Mouse (Mus musculus) lung, embryonic 16.5 days (tissue): ENCODE measurements at regions not wholly inside any gene's neighbourhood (a gene's known extent, or its start where the extent isn't known, plus 50 kb on each side); places are given as distances from the start of the nearest gene placed in this dataset.

Source experiments
- ATAC-seq: fragments of 200-750 bp; cut with Nextera tagmentation; 2 replicates; pipeline ENCODE4 v1.8.0; 2017; ENCODE audit warnings: low read depth, mild to moderate bottlenecking, moderate library complexity
- H3K27ac ChIP-seq: fragments of 300-500 bp; sonication (generic); 2 replicates; pipeline ENCODE4 v1.5.1; 2014; ENCODE audit warnings: mild to moderate bottlenecking, control low read depth, low read length
- H3K27me3 ChIP-seq: fragments of 300-500 bp; sonication (generic); 2 replicates; pipeline ENCODE4 v1.6.1; 2014; ENCODE audit warnings: low read depth, low read length, mixed read lengths; ENCODE audit not compliant: control insufficient read depth, insufficient read depth
- H3K36me3 ChIP-seq: fragments of 300-500 bp; sonication (generic); 2 replicates; pipeline ENCODE4 v1.6.1; 2014; ENCODE audit warnings: low read length; ENCODE audit not compliant: control insufficient read depth, insufficient read depth
- H3K4me1 ChIP-seq: fragments of 300-500 bp; sonication (generic); replicated peaks from 2 replicates; pipeline ENCODE4 v1.6.1; 2014; ENCODE audit warnings: low read length, mixed read lengths; ENCODE audit not compliant: control insufficient read depth, insufficient read depth
- H3K4me2 ChIP-seq: fragments of 300-500 bp; sonication (generic); 2 replicates; pipeline ENCODE4 v1.6.1; 2014; ENCODE audit warnings: low read depth, low read length, control low read depth
- H3K4me3 ChIP-seq: fragments of 300-500 bp; sonication (generic); 2 replicates; pipeline ENCODE4 v1.5.1; 2014; ENCODE audit warnings: mild to moderate bottlenecking, low read length, control low read depth
- H3K9ac ChIP-seq: fragments of 300-500 bp; sonication (generic); 2 replicates; pipeline ENCODE4 v1.6.1; 2014; ENCODE audit warnings: low read length, control low read depth
- H3K9me3 ChIP-seq: fragments of 300-500 bp; sonication (generic); 2 replicates; pipeline ENCODE4 v1.6.1; 2016; ENCODE audit warnings: low read length; ENCODE audit not compliant: control insufficient read depth
- WGBS: fragments of 180-500 bp; shearing (Covaris S2); extraction: QIAGEN DNeasy Blood & Tissue Kit; methylation state at CpG from one replicate; pipeline ENCODE4 v1.1.7; 2014; 5-methylcytosine and 5-hydroxymethylcytosine counted together

GRCm38 (mm10) chr19:55011341-55011740, 115.7 kb downstream of the Gpam start:
- Histone ChIP-seq H3K9ac (no peak overlapping the region), H3K9me3 (no peaks in the 10 kb centered on the region), H3K36me3 (no peaks in the 10 kb centered on the region), H3K4me3 (no peak overlapping the region), H3K4me2 (no peak overlapping the region), H3K4me1 (no peaks in the 10 kb centered on the region), H3K27ac (no peak overlapping the region), H3K27me3 (no peaks in the 10 kb centered on the region)
- ATAC-seq = no peak
- WGBS = 87% methylated on average over 14 of the region's 14 CpGs

- ATAC-seq = no peak
- no peak overlapping the region for H3K4me2 ChIP-seq
- no peak overlapping the region for H3K4me3 ChIP-seq
- 43% methylated on average over 3 of the region's 3 CpGs for WGBS
- no peaks in the 10 kb centered on the region for H3K36me3 ChIP-seq
- H3K4me1 ChIP-seq = no peaks in the 10 kb centered on the region
- H3K9me3 ChIP-seq = no peaks in the 10 kb centered on the region
- no peak overlapping the region for H3K27ac ChIP-seq
- H3K27me3 ChIP-seq = no peaks in the 10 kb centered on the region
- H3K9ac ChIP-seq = no peak overlapping the region
These were observed 118.4 kb downstream of the Gpam start for GRCm38 (mm10) chr19:55008463-55009146.

- H3K27me3 ChIP-seq = no peaks in the 10 kb centered on the region
- 56% methylated on average over 3 of the region's 3 CpGs for WGBS
- H3K9ac ChIP-seq = no peak overlapping the region
- no peak overlapping the region for H3K4me3 ChIP-seq
- no peak overlapping the region for H3K27ac ChIP-seq
- no peaks in the 10 kb centered on the region for H3K4me1 ChIP-seq
- H3K36me3 ChIP-seq = no peaks in the 10 kb centered on the region
- no peaks in the 10 kb centered on the region for H3K9me3 ChIP-seq
- no peak for ATAC-seq
- no peak overlapping the region for H3K4me2 ChIP-seq
These were observed 137.1 kb downstream of the Gpam start for GRCm38 (mm10) chr19:54989982-54990381.

GRCm38 (mm10) chr19:54984541-54984940, 142.5 kb downstream of the Gpam start:
- Histone ChIP-seq H3K27me3 (no peaks in the 10 kb centered on the region), H3K4me1 (no peaks in the 10 kb centered on the region), H3K9me3 (no peaks in the 10 kb centered on the region), H3K27ac (no peak overlapping the region), H3K36me3 (no peaks in the 10 kb centered on the region), H3K4me3 (no peak overlapping the region), H3K4me2 (no peak overlapping the region), H3K9ac (no peak overlapping the region)
- WGBS = 69% methylated on average over 2 of the region's 2 CpGs
- no peak for ATAC-seq

GRCm38 (mm10) chr19:54982801-54983200, 144.2 kb downstream of the Gpam start:
- Histone ChIP-seq H3K9me3 (no peaks in the 10 kb centered on the region), H3K4me3 (no peak overlapping the region), H3K4me1 (no peaks in the 10 kb centered on the region), H3K27ac (no peak overlapping the region), H3K36me3 (no peaks in the 10 kb centered on the region), H3K27me3 (no peaks in the 10 kb centered on the region), H3K9ac (no peak overlapping the region), H3K4me2 (no peak overlapping the region)
- 34% methylated on average over 4 of the region's 4 CpGs for WGBS
- no peak for ATAC-seq

GRCm38 (mm10) chr19:54971440-54972211, 155.4 kb downstream of the Gpam start:
- no peaks in the 10 kb centered on the region for H3K9me3 ChIP-seq
- no peaks in the 10 kb centered on the region for H3K27me3 ChIP-seq
- no peaks in the 10 kb centered on the region for H3K4me1 ChIP-seq
- no peak overlapping the region for H3K27ac ChIP-seq
- no peak overlapping the region for H3K4me2 ChIP-seq
- no peak for ATAC-seq
- H3K4me3 ChIP-seq = no peak overlapping the region
- H3K9ac ChIP-seq = no peak overlapping the region
- WGBS = 84% methylated on average over 6 of the region's 6 CpGs
- H3K36me3 ChIP-seq = no peaks in the 10 kb centered on the region

GRCm38 (mm10) chr19:54958328-54958727, 168.7 kb downstream of the Gpam start:
- no peak overlapping the region for H3K27ac ChIP-seq
- no peaks in the 10 kb centered on the region for H3K36me3 ChIP-seq
- no peak for ATAC-seq
- H3K9me3 ChIP-seq = no peaks in the 10 kb centered on the region
- no peaks in the 10 kb centered on the region for H3K27me3 ChIP-seq
- H3K4me3 ChIP-seq = no peak overlapping the region
- H3K4me2 ChIP-seq = no peak overlapping the region
- WGBS = 80% methylated on average over 5 of the region's 5 CpGs
- no peaks in the 10 kb centered on the region for H3K4me1 ChIP-seq
- no peak overlapping the region for H3K9ac ChIP-seq

- no peak overlapping the region for H3K27ac ChIP-seq
- no peak overlapping the region for H3K4me2 ChIP-seq
- no peaks in the 10 kb centered on the region for H3K36me3 ChIP-seq
- no peak overlapping the region for H3K9ac ChIP-seq
- H3K4me3 ChIP-seq = no peak overlapping the region
- no peaks in the 10 kb centered on the region for H3K4me1 ChIP-seq
- no peaks in the 10 kb centered on the region for H3K27me3 ChIP-seq
- WGBS = 47% methylated on average over 2 of the region's 2 CpGs
- no peaks in the 10 kb centered on the region for H3K9me3 ChIP-seq
- no peak for ATAC-seq
These were observed 171.9 kb downstream of the Gpam start for GRCm38 (mm10) chr19:54955096-54955495.

GRCm38 (mm10) chr19:54952546-54952945, 174.5 kb downstream of the Gpam start:
- Histone ChIP-seq H3K9ac (no peak overlapping the region), H3K4me2 (no peak overlapping the region), H3K4me3 (no peak overlapping the region), H3K4me1 (no peaks in the 10 kb centered on the region), H3K36me3 (no peaks in the 10 kb centered on the region), H3K27ac (no peak overlapping the region), H3K9me3 (no peaks in the 10 kb centered on the region), H3K27me3 (no peaks in the 10 kb centered on the region)
- WGBS = 39% methylated on average over 2 of the region's 2 CpGs
- no peak for ATAC-seq
